Mouse (Mus musculus) embryo, embryonic 11.5 days (tissue): Measurements from ENCODE around the gene Myo1d.

Source experiments
- DNase-seq: peaks from one replicate; pipeline ENCODE4 v3.0.0-alpha.2; 2012; ENCODE audit warnings: low read depth, low spot score

The Myo1d gene

DNA sequence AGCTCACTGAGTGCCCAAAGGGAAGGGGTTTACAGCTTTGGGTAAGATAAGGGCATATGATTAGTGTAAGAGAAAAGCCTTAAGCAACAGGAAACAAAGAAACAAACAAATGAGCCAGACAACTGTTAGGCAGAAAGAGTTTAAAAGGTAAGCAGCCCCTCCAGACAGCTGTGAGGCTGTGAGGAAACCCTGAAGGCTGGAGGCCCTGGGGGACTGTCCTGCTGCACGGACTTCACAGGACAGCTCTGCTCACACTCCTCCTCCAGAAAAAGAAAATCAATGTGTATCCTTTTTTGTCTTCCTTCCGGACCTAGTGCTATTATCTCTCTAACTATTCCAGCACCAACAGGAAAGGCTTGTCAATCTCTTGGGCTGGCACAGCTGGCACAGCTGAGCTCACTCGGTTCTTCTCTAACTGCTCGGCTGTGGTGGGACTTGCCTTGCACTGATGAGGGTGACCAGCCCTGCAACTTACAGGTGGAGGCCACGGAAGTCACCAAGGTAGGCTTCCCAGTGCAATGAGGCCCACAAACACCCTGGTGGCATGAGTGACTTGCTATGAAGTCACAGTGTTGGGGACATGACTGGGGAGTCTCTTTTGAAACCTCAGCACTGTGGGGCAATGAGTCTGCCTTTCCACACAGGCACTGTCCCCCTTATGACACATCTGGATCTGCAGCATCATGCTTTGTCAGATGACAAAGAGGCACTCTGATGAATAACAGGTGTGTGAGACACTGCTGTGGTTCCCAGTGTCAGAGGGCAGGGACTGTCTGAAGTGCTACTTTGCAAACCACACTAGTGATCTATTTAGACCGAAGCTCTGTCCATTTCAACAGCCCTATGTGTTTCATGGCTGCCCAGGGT, 275.1 kb downstream of the Myo1d start:
- no peak for DNase-seq

DNA sequence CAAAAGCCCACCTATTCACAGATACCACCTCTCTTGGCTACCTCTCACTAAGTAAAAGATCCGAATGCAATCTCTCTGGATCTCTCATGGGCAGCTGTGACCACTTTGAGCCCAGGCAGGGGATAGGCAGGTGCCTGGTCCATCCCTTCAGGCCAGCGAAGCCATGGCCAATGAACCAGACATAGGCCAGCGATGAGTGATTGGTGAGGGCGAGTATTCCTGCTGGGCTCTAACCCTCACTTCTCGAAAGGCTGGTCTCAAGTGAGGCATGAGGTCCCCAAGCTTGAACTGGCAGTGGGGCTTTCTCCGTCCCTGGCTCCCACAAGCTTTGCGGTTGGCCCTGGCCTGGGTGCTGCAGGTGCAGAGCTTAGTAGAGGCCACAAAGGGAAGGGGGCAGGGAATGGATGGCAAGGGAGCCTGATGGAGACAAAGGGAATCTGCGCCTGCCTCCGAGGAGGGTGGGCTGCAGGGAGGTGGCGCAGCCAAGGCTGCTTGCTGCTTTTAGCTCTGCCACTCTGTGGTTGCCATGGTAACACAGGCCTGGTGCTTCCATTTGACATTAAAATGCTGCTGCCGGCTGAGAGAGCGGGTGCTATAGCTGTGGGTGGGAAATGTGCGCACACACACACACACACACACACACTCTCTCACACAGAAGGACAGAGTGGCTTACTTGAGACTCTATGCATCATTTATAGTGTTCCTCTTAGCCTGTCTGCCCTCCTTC, 275.9 kb downstream of the Myo1d start:
- peak; percentile 75 for DNase-seq

DNA sequence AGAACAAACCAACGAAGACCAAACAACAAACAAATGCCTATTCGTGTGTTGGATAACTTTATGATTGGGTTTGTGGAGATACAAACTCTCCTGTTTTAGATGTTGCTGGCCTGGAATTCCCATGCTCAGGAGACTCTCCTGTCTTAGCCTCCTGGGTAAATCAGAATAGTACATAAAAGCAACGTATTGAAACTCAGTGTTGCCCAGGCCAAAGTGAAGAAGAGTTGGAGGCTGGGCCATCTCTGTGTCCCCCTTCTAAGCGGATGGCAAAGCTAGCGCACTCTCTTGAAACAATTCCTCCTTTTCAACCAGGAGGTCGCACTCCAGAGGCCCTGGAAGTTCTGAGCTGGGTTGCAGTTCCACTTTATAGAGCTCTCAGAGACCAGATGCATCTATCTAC, 276.5 kb downstream of the Myo1d start:
- DNase-seq = no peak

- no peak for DNase-seq
These were observed 280.3 kb downstream of the Myo1d start for GRCm38 (mm10) chr11:80499550-80499952.

GRCm38 (mm10) chr11:80498328-80499070, 281.3 kb downstream of the Myo1d start:
- DNase-seq = no peak

GRCm38 (mm10) chr11:80497225-80497919, 282.5 kb downstream of the Myo1d start:
- no peak for DNase-seq

DNA sequence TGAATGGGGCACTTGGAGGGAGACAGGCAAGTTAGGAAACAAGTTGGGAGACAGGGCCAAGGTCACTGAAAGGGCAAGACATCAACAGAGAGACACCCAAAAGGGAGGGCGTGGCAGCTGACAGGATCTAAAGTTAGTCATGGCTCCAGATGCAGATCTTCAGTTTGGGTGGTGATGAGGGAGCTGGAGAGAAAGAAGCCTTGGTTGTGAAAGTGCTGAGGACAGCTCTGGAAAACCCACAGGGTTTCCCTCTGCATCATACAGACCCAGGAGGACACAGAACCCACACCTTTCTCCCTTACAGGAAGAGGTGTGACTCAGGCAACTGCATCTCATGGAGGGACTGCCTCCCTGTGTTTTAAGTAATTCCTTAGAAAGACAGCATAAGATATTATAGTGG, 283.2 kb downstream of the Myo1d start:
- DNase-seq = no peak

DNA sequence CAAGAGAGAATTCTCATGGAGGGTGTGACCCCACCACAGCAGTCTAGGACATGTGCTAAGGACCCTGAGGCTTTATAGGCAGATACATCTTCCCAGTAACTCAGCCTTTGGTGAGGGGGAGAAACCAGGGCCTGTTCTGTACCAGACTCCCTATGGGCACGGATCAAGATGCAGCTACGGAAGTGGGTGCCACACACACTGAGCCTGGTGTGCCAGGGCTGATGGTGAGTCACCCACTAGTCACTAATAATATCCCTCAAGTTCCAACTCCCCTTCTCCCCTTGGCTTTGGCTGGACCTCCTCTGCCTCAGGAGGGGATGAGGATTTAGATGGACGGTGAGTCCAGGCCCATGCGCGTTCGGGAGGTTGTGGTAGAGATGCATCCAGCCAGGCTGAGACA, 283.9 kb downstream of the Myo1d start:
- no peak for DNase-seq

GRCm38 (mm10) chr11:80494852-80495251, 285.0 kb downstream of the Myo1d start:
- no peak for DNase-seq

DNA sequence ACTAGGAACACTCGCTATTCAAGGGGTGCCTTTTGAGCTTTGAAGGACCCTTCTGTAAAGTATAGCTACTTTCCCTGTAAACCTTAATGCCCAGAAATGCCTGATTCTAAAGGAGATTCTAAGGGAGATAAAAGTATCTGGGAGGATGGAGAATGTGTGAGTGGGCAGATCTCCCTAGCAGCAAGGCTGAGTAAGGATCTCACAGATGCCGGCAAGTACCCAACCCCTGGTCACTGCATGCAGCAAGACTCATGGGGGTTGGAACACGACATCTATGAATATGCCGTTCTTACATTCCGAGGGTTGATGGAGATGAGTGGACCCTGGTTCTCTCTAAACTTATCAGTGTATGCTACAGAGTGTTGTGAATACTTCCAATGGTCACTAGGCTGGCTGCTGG, 286.6 kb downstream of the Myo1d start:
- no peak for DNase-seq

DNA sequence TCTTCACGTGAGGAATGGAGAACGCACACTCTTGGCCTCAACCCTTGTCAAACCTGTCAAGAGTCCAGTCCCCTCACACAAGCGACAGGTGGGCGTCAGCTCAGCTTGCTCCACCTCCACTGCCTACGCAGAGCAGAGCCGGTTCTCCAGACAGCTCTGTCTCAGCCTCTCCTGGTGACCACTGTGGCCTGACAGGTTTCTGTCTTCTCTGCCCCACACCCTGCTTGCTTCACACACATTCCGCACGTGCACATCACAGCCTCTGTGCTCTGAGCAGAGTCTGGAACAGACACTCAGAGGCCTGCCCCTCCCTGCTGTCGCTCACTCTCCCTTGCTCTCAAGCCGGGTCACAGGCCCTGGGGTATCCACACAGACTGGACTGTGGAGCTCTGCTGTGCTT, 289.0 kb downstream of the Myo1d start:
- no peak for DNase-seq

GRCm38 (mm10) chr11:80489882-80490196, 290.0 kb downstream of the Myo1d start:
- no peak for DNase-seq

- DNase-seq = no peak
These were observed 290.5 kb downstream of the Myo1d start for GRCm38 (mm10) chr11:80489172-80489881.

GRCm38 (mm10) chr11:80487904-80488587, 291.8 kb downstream of the Myo1d start:
- DNase-seq = no peak

DNA sequence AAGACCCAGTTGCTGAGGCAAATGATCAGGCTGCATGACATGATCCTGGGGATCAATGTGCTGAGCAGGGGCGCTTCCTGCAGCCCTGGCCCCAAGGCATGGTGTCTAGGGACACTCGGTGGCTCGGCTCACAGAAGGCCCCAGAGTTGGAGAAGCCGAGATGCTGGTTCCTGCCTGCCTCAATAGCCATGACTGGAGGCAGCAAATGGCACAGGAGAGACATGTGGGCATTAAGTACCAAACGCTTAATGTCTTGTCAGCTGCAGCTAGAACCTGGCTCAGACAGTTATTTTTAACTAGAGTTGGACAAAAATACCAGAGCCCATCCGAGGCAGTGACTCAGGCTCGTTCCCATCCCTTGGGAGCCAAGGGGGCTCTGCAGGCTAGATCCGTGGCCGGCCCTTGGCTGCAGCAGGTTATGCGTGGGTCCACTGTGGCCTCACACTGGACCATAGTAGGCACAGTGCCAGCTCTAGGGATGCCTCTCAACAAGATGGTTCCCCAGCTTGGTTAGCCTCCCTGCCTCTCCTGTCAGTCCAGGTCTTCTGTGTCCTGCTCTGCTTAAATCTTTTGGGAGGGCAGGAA, 294.1 kb downstream of the Myo1d start:
- no peak for DNase-seq

DNA sequence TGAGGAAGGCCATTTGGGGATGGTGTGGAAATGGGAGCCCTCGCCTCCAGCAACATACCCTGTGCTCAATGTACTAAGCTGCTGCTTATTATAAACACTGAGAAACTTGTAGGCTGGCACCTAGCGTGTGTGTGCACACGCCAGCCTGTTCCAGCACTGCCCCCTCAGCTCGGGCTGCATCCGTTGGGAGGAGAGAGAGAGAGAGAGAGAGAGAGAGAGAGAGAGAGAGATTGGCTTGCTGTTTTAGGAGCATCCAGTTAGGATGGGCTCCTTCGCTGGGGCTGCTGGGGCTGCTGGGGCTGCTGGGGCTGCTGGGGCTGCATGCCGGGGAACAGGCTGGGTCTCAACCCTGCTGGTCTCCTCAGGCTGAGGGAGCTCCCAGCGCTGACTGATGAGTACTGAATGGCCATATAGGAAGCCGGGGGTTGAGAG, 294.7 kb downstream of the Myo1d start:
- no peak for DNase-seq

- DNase-seq = no peak
These were observed 295.5 kb downstream of the Myo1d start for GRCm38 (mm10) chr11:80484191-80484791.

- no peak for DNase-seq
These were observed 296.2 kb downstream of the Myo1d start for GRCm38 (mm10) chr11:80483536-80484067.

DNA sequence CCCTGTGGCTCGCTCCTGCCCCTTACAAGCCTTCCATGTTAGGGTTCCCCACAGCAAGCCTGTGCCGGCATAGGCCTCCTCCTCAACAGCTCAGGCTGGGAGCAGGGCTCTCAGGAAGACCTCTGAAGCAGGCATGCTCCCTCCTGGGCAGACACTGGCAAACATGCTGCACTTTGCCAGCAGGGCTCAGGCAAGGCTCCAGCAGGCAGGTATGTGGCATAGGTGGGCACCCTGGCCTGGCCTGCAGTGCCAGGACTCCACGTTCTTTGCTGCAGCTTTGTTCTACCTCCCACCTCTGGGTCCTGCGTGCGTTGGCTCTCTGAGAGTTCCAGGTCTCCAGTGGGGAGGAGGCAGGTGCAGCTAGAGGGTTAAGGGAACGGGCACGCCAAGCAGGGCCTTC, 296.9 kb downstream of the Myo1d start:
- no peak for DNase-seq
